Mouse (Mus musculus): ENCODE measurements around the gene 2310011J03Rik. TPM values are rescaled to one million over a fixed set of nuclear protein-coding genes. Genes with fewer than 3 reads are reported as not detected.

2310011J03Rik gene
- polyA plus RNA-seq, 1 experiment: 25.7 TPM

DNA sequence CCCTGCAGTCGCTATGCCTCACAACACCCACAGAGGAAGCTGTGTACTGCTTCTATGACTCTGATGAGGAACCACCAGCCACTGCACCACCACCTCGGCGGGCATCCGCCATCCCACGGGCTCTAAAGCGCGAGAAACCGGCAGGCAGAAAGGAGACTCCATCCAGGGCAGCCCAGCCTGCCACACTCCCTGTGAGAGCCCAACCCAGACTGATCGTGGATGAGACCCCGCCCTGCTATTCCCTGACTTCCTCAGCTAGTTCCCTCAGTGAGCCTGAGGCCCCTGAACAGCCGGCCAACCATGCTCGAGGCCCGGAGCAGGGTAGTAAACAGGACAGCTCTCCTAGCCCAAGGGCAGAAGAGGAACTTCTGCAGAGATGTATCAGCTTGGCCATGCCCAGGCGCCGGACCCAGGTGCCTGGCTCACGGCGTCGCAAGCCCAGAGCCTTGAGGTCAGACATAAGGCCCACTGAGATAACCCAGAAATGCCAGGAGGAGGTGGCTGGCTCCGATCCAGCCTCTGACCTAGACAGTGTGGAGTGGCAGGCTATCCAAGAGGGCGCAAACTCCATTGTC is 6.6 kb downstream of the 2310011J03Rik start:
- no peaks in the 10 kb centered on the region for H3K4me1 ChIP-seq (ENCODE audit: control insufficient read depth, insufficient read depth, insufficient read length, low read length)
- H3K27ac ChIP-seq (replicated peaks; ENCODE audit: low read depth, low read length): no peak overlapping the region
- no peak overlapping the region for H3K4me3 ChIP-seq (ENCODE audit: insufficient read depth, low read depth, low read length)

DNA sequence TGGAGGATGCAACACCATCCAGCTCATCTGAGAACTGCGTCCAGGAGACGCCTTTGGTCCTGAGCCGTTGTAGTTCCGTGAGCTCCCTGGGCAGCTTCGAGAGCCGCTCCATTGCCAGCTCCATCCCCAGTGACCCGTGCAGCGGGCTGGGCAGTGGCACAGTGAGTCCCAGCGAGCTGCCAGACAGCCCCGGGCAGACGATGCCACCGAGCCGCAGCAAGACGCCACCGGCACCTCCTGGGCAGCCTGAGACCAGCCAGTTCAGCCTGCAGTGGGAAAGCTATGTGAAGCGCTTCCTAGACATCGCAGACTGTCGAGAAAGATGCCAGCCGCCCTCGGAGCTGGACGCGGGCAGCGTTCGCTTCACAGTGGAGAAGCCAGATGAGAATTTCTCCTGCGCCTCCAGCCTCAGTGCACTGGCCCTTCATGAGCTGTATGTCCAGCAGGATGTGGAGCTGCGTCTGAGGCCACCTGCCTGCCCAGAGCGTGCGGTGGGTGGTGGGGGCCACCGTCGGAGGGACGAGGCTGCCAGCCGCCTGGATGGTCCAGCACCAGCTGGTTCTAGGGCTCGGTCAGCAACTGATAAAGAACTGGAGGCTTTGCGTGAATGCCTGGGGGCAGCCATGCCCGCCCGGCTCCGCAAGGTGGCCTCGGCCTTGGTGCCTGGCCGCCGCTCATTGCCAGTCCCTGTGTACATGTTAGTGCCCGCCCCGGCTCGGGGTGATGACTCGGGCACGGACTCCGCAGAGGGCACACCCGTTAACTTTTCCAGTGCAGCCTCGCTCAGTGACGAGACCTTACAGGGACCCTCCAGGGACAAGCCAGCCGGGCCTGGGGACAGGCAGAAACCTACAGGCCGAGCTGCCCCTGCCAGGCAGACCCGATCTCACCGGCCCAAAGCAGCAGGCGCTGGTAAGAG is 7.5 kb downstream of the 2310011J03Rik start:
- Histone ChIP-seq H3K4me3 (ENCODE audit: insufficient read depth, low read depth, low read length) (no peak overlapping the region), H3K4me1 (ENCODE audit: control insufficient read depth, insufficient read depth, insufficient read length, low read length) (no peaks in the 10 kb centered on the region), H3K27ac (replicated peaks; ENCODE audit: low read depth, low read length) (no peak overlapping the region)

DNA sequence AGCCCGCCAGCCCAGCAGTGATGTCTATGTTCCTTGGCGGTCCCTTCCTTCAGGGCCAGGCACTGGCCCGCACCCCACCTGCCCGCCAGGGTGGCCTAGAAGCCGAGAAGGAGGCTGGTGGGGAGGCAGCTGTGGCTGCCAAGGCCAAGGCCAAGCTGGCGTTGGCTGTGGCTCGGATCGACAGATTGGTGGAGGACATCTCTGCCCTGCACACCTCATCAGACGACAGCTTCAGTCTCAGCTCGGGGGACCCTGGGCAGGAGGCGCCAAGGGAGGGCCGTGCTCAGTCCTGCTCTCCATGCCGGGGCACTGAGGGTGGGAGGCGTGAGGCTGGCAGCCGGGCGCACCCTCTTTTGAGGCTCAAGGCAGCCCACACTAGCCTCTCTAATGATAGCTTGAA is 8.8 kb downstream of the 2310011J03Rik start:
- no peak overlapping the region for H3K27ac ChIP-seq (replicated peaks; ENCODE audit: low read depth, low read length)
- no peaks in the 10 kb centered on the region for H3K4me1 ChIP-seq (ENCODE audit: control insufficient read depth, insufficient read depth, insufficient read length, low read length)
- no peak overlapping the region for H3K4me3 ChIP-seq (ENCODE audit: insufficient read depth, low read depth, low read length)

DNA sequence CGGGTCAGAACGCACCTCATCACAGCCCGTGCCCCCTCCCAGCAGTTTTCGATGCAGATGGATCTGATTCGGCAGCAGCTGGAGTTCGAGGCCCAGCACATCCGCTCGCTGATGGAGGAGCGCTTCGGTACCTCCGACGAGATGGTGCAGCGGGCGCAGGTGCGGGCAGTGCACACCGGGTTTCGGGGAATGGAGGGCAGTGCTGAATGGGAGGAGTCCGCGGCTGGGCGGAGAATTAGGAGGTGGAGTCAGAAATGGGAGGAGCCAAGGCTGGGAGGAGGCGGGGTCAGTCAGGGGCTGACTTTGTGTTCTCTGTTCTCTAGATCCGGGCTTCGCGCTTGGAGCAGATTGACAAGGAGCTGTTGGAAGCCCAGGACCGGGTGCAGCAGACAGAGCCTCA is 15.5 kb downstream of the 2310011J03Rik start:
- peaks cover 7% of the 10 kb centered on the region; the same call in 1 of the 2 replicates for H3K4me1 ChIP-seq (ENCODE audit: control insufficient read depth, insufficient read depth, insufficient read length, low read length)
- no peak overlapping the region for H3K27ac ChIP-seq (replicated peaks; ENCODE audit: low read depth, low read length)
- H3K4me3 ChIP-seq (ENCODE audit: insufficient read depth, low read depth, low read length): no peak overlapping the region

DNA sequence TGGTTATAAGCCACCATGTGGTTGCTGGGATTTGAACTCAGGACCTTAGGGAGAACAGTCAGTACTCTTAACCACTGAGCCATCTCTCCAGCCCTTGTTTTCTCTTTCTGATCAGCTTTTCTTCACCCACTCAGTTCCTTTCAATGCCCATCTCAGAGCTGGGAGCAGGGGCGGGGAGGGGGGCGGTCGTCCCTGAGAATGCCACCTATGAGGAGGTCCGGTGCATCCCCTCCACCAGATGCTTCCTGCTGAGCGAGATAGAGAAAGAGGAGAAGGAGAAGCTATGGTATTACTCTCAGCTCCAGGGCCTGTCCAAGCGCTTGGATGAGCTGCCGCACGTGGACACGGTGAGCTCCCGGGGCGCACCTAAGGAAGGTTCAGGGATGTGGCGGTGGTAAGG is 15.9 kb downstream of the 2310011J03Rik start:
- H3K4me3 ChIP-seq (ENCODE audit: insufficient read depth, low read depth, low read length): no peak overlapping the region
- H3K27ac ChIP-seq (replicated peaks; ENCODE audit: low read depth, low read length): no peak overlapping the region
- H3K4me1 ChIP-seq (ENCODE audit: control insufficient read depth, insufficient read depth, insufficient read length, low read length): peaks cover 7% of the 10 kb centered on the region; the same call in 1 of the 2 replicates

DNA sequence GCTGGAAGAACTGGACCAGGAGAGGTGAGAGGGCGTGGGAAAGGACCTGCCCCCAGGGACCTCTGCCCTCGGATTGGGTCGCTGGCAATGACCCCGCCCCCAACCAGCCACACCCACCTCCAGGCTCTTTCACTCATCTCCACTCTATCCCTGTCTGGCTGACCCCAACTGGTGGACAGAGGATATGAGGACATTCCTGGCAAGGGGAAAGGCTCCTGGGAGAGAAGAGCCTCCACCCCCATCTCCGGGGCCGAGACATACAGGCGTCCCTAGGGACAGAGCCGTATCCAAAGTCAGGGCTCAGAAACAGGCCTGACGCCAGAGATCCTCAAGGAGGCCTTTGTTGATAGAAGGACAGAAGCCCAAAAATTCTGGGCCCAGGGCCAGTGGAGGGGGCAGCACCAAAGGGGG is 17.9 kb downstream of the 2310011J03Rik start:
- Histone ChIP-seq H3K4me1 (ENCODE audit: control insufficient read depth, insufficient read depth, insufficient read length, low read length) (peaks cover 7% of the 10 kb centered on the region; the same call in 1 of the 2 replicates), H3K4me3 (ENCODE audit: insufficient read depth, low read depth, low read length) (peak overlapping the region; percentile 8; the same call in 1 of the 2 replicates), H3K27ac (replicated peaks; ENCODE audit: low read depth, low read length) (0 out of 2 replicates have a peak overlapping the region, but pooled peaks have one; percentile 7)

DNA sequence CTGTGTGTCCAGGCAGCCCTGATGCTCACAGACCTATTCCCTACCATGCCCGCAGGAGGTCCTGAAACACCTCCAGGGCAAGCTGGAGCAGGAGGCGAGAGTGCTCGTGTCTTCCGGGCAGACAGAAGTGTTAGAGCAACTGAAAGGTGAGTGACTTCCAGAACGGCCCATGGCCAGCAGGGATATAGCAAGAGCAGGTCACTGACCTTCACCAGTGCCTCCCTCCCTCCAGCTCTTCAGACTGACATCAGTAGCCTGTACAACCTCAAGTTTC is 18.3 kb downstream of the 2310011J03Rik start:
- peak overlapping the region; percentile 33 for H3K27ac ChIP-seq (replicated peaks; ENCODE audit: low read depth, low read length)
- peaks cover 7% of the 10 kb centered on the region; the same call in 1 of the 2 replicates for H3K4me1 ChIP-seq (ENCODE audit: control insufficient read depth, insufficient read depth, insufficient read length, low read length)
- H3K4me3 ChIP-seq (ENCODE audit: insufficient read depth, low read depth, low read length): peak overlapping the region; percentile 32

DNA sequence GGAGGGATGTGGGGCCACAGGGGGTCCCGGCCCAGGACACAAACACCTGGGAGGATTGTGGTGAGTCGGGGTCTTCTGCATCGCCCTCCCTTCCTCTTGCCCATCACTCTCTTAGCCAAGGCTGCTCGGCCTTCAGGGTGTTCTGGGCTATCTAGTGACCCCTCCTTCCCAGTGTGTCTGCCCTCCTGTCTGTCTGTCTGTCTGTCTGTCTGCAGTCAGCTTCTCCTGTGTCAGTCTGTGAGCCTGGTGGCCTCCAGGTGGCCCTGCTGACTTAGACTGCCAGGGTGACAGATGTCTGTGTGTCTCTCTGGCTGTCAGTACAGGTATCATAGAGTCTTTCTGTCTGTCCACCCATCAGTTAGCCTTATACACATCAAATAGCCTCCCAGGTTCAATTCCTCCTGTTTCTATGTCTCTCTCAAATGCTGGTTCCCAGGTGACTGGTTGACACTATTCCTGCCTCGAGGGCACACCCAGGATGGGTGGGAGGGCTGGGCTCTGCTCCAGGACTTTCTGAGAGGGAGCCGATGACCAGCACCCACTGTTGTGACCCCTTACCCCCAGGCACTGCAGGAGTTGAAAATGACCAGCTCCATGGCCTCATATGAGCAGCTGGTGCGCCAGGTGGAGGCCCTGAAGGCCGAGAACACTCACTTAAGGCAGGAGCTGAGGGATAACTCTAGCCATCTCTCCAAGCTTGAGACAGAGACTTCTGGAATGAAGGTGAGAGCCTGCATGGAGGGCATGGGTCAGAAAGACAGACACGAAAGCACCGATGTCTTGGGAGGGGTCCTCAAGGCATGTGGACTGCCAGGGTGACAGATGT is 18.9 kb downstream of the 2310011J03Rik start:
- Histone ChIP-seq H3K27ac (replicated peaks; ENCODE audit: low read depth, low read length) (0 out of 2 replicates have a peak overlapping the region, but pooled peaks have one; percentile 46), H3K4me1 (ENCODE audit: control insufficient read depth, insufficient read depth, insufficient read length, low read length) (peaks cover 7% of the 10 kb centered on the region; the same call in 1 of the 2 replicates), H3K4me3 (ENCODE audit: insufficient read depth, low read depth, low read length) (no peak overlapping the region)

DNA sequence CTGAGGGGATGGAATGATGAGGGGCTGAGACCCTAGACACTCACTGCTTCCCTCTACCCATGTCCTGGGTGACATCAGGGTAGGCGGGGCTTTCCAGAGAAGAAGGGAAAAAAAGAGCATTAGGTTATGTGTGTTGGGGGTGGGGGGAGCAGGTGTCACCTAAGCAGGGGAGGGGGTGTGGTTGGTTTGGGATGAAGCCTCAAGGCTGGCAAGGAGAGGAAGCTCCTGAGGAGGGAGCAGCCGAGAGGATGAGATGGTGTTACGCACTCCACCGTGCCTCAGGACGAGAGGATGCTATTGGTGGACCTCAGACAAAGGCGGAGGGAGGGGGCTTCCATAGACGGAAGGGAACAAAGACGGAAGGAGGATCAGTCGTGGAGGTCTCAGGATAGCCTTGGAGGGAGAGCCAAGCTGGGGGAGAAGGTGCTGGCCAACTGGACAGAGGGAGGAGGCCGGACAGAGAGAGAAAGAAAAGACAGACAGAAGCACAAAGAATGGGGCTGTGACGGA is 19.6 kb downstream of the 2310011J03Rik start:
- Histone ChIP-seq H3K4me1 (ENCODE audit: control insufficient read depth, insufficient read depth, insufficient read length, low read length) (peaks cover 7% of the 10 kb centered on the region; the same call in 1 of the 2 replicates), H3K27ac (replicated peaks; ENCODE audit: low read depth, low read length) (no peak overlapping the region), H3K4me3 (ENCODE audit: insufficient read depth, low read depth, low read length) (no peak overlapping the region)

DNA sequence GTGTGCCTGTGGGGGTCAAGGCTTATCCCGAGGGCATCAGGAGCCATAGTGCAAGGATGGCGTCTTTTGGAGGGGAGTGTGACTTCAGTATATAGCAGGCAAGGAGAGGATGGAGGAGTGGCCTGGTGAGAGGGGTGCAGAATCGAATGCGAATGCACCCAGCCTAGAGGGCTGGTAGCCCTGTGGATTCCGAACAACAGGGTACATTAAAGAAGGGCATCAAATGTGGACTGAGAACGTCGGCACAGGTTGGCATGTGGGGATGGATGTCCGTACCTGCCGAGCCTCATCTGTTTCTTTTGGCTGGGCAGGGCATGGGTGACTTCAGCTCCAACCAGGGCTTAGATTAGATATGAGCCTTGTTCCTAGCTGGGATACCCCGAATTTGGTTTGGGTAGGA is 20.5 kb downstream of the 2310011J03Rik start:
- Histone ChIP-seq H3K27ac (replicated peaks; ENCODE audit: low read depth, low read length) (no peak overlapping the region), H3K4me3 (ENCODE audit: insufficient read depth, low read depth, low read length) (no peak overlapping the region), H3K4me1 (ENCODE audit: control insufficient read depth, insufficient read depth, insufficient read length, low read length) (peaks cover 5% of the 10 kb centered on the region; the same call in 1 of the 2 replicates)

DNA sequence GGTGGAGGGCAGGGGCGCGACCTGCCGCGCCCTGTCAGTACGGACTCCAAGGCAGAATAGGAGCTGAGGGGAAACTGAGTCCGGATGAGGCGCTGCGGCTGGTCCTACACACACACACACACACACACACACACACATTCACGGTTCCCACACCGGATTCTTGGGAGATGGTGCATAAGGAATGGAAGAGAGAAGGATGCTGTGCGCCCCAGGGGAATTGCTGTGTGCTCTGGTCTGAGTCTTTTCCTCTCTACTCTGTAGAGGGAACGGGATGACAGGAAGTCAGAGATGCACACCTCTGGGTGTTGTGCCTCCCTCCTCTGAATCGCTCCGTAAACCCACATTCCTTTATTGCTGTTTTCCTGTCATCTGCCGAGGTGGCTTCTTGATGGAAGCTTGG is 21.0 kb downstream of the 2310011J03Rik start:
- Histone ChIP-seq H3K4me1 (ENCODE audit: control insufficient read depth, insufficient read depth, insufficient read length, low read length) (peaks cover 5% of the 10 kb centered on the region; the same call in 1 of the 2 replicates), H3K4me3 (ENCODE audit: insufficient read depth, low read depth, low read length) (peak overlapping the region; percentile 22), H3K27ac (replicated peaks; ENCODE audit: low read depth, low read length) (no peak overlapping the region)

DNA sequence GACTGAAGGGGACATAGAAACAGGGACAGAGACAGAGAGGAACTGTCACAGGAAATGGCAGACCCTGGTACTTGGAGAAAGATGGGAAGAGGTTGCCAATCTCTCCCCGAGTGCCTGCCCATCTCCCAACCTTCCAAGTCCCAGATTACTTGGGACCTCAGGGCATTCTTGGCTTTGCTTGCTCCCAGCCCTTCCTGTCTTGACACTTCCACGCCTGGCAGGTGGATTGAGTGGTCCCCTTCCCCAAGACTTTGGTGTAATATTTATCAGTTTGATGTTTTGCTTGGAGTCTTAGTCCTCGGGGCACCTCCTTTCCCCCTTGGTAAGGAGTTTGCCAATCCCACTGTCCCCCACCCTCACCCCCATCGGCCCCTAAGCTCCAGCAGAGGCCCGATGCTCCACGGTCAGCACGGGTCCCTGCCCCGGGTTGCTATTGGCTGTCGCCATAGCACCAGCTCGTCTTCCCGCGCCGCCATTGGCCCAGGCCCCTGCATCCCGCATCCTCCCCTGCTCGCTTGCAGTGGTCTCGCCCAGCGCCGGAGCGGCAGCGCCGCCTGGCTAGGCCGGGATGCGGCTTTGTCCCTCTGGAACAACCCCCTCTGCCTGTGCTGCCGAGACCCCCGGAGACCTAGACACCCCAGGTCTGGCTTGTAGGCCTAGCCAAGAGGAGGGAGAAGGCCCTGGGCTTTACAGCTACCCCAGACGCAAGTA is 21.6 kb downstream of the 2310011J03Rik start:
- Histone ChIP-seq H3K4me1 (ENCODE audit: control insufficient read depth, insufficient read depth, insufficient read length, low read length) (peaks cover 5% of the 10 kb centered on the region; the same call in 1 of the 2 replicates), H3K4me3 (ENCODE audit: insufficient read depth, low read depth, low read length) (peak overlapping the region; percentile 22), H3K27ac (replicated peaks; ENCODE audit: low read depth, low read length) (no peak overlapping the region)

DNA sequence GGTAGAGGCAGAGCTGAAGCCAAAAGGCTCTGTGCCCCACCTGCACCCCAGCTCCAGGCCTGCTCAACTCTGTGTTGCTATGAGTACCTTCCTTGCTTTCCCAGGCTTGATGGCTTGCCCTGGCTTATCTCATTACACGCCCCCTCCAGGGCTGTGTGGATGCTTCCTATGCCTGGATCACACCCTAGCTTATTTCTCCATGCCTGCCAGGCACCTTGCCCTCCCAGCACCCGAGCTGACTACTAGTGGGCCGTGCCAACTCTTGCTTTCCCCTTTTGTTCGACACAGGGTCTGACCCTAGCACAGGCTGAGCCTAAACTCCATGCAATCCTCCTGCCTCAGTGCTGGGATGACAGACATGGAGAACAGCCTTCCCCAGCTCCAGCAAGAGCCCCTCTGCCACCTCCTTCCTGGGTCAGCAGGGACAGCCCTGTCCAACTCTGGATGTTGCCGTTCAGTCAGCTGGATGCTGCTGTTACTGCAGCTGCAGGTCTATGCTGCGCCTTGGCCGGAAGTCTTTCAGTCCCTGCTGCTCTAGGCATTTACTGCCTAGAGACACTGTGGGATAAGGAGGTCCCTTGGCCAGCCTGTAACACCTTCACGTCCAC is 22.7 kb downstream of the 2310011J03Rik start:
- Histone ChIP-seq H3K4me3 (ENCODE audit: insufficient read depth, low read depth, low read length) (no peak overlapping the region), H3K4me1 (ENCODE audit: control insufficient read depth, insufficient read depth, insufficient read length, low read length) (peaks cover 5% of the 10 kb centered on the region; the same call in 1 of the 2 replicates), H3K27ac (replicated peaks; ENCODE audit: low read depth, low read length) (no peak overlapping the region)

DNA sequence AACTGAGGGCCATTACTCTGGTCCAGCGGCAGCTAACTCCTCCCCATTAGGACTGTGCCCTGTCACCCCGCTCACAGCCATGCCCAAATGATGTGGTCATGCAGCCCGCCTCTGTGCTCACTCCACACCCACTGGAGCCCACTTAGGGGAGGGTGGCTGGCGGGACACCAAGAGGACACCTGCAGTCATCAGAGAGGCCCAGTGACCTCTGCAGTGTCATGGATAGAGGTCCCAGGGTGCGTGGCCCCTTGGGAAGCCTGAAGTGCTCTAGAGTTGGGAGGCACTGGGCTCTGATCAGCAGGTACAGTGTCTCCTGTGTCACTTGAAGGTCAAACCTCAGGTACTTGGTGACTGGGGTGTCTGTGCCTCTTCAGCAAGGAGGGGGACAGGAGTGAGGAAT is 23.5 kb downstream of the 2310011J03Rik start:
- Histone ChIP-seq H3K27ac (replicated peaks; ENCODE audit: low read depth, low read length) (no peak overlapping the region), H3K4me3 (ENCODE audit: insufficient read depth, low read depth, low read length) (no peak overlapping the region)

More for the DNA sequence above, 23.5 kb downstream of the 2310011J03Rik start:
- peaks cover 2% of the 10 kb centered on the region; the same call in 1 of the 2 replicates for H3K4me1 ChIP-seq (ENCODE audit: control insufficient read depth, insufficient read depth, insufficient read length, low read length)

Data from brown adipose tissue, adult 24 weeks (tissue).